Mouse (Mus musculus): ENCODE data around the gene Ccdc172. TPM values are rescaled to one million over a fixed set of nuclear protein-coding genes. Genes with fewer than 3 reads are reported as not detected.

The Ccdc172 gene
- total RNA-seq, 1 experiment from 2014 or later: not detected

- ATAC-seq (replicated peaks in 1 of 2; ENCODE audit: insufficient read depth in 1 of 2, low FRiP score in 2 of 2, low TSS enrichment in 1 of 2, low read depth in 1 of 2, poor library complexity in 2 of 2, severe bottlenecking in 2 of 2): no peak
Measured at GRCm38 (mm10) chr19:58550916-58551315, 39.1 kb downstream of the Ccdc172 start.

- ATAC-seq (replicated peaks in 1 of 2; ENCODE audit: insufficient read depth in 1 of 2, low FRiP score in 2 of 2, low TSS enrichment in 1 of 2, low read depth in 1 of 2, poor library complexity in 2 of 2, severe bottlenecking in 2 of 2): no peak
Measured at GRCm38 (mm10) chr19:58554974-58555373, 43.2 kb downstream of the Ccdc172 start.

- 0 out of 4 replicates have a peak, but pooled peaks of 1 of the 2 experiments have one; percentile 37 for ATAC-seq (replicated peaks in 1 of 2; ENCODE audit: insufficient read depth in 1 of 2, low FRiP score in 2 of 2, low TSS enrichment in 1 of 2, low read depth in 1 of 2, poor library complexity in 2 of 2, severe bottlenecking in 2 of 2)
Measured at GRCm38 (mm10) chr19:58558352-58558751, 46.6 kb downstream of the Ccdc172 start.

- no peak for ATAC-seq (replicated peaks in 1 of 2; ENCODE audit: insufficient read depth in 1 of 2, low FRiP score in 2 of 2, low TSS enrichment in 1 of 2, low read depth in 1 of 2, poor library complexity in 2 of 2, severe bottlenecking in 2 of 2)
Measured at GRCm38 (mm10) chr19:58562301-58562815, 50.6 kb downstream of the Ccdc172 start.

GRCm38 (mm10) chr19:58571566-58571965 is 59.8 kb downstream of the Ccdc172 start:
- no peak for ATAC-seq (replicated peaks in 1 of 2; ENCODE audit: insufficient read depth in 1 of 2, low FRiP score in 2 of 2, low TSS enrichment in 1 of 2, low read depth in 1 of 2, poor library complexity in 2 of 2, severe bottlenecking in 2 of 2)

- ATAC-seq (replicated peaks in 1 of 2; ENCODE audit: insufficient read depth in 1 of 2, low FRiP score in 2 of 2, low TSS enrichment in 1 of 2, low read depth in 1 of 2, poor library complexity in 2 of 2, severe bottlenecking in 2 of 2): no peak
Measured at GRCm38 (mm10) chr19:58572429-58573071, 60.8 kb downstream of the Ccdc172 start.

- ATAC-seq (replicated peaks in 1 of 2; ENCODE audit: insufficient read depth in 1 of 2, low FRiP score in 2 of 2, low TSS enrichment in 1 of 2, low read depth in 1 of 2, poor library complexity in 2 of 2, severe bottlenecking in 2 of 2): no peak
Measured at GRCm38 (mm10) chr19:58573072-58573438, 61.3 kb downstream of the Ccdc172 start.

- no peak for ATAC-seq (replicated peaks in 1 of 2; ENCODE audit: insufficient read depth in 1 of 2, low FRiP score in 2 of 2, low TSS enrichment in 1 of 2, low read depth in 1 of 2, poor library complexity in 2 of 2, severe bottlenecking in 2 of 2)
Measured at GRCm38 (mm10) chr19:58582018-58582417, 70.2 kb downstream of the Ccdc172 start.

GRCm38 (mm10) chr19:58582956-58583355 is 71.2 kb downstream of the Ccdc172 start:
- ATAC-seq (replicated peaks in 1 of 2; ENCODE audit: insufficient read depth in 1 of 2, low FRiP score in 2 of 2, low TSS enrichment in 1 of 2, low read depth in 1 of 2, poor library complexity in 2 of 2, severe bottlenecking in 2 of 2): no peak

- ATAC-seq (replicated peaks in 1 of 2; ENCODE audit: insufficient read depth in 1 of 2, low FRiP score in 2 of 2, low TSS enrichment in 1 of 2, low read depth in 1 of 2, poor library complexity in 2 of 2, severe bottlenecking in 2 of 2): no peak
Measured at GRCm38 (mm10) chr19:58586046-58586445, 74.3 kb downstream of the Ccdc172 start.

- ATAC-seq (replicated peaks in 1 of 2; ENCODE audit: insufficient read depth in 1 of 2, low FRiP score in 2 of 2, low TSS enrichment in 1 of 2, low read depth in 1 of 2, poor library complexity in 2 of 2, severe bottlenecking in 2 of 2): no peak
Measured at GRCm38 (mm10) chr19:58590251-58590936, 78.6 kb downstream of the Ccdc172 start.

- ATAC-seq (replicated peaks in 1 of 2; ENCODE audit: insufficient read depth in 1 of 2, low FRiP score in 2 of 2, low TSS enrichment in 1 of 2, low read depth in 1 of 2, poor library complexity in 2 of 2, severe bottlenecking in 2 of 2): no peak
Measured at GRCm38 (mm10) chr19:58600381-58600780, 88.6 kb downstream of the Ccdc172 start.

Other genes starting within 250 kb of the Ccdc172 start
- gene Gfra1, start 56.1 kb upstream of the Ccdc172 start, total RNA-seq (2017): 0.40 and 1.4 TPM in 2 replicates
- not detected in 2 replicates for gene Pnlip, start 140.5 kb downstream of the Ccdc172 start, total RNA-seq (2017)
- gene Pnliprp1, start 216.9 kb downstream of the Ccdc172 start, total RNA-seq (2017): not detected in 2 replicates
- gene Pnliprp2, start 247.7 kb downstream of the Ccdc172 start, total RNA-seq (2017): not detected in 2 replicates

Data from hematopoietic stem cell, adult 5-6 weeks (primary cell).